Mouse (Mus musculus): Measurements from ENCODE around the gene Klf3.

DNA sequence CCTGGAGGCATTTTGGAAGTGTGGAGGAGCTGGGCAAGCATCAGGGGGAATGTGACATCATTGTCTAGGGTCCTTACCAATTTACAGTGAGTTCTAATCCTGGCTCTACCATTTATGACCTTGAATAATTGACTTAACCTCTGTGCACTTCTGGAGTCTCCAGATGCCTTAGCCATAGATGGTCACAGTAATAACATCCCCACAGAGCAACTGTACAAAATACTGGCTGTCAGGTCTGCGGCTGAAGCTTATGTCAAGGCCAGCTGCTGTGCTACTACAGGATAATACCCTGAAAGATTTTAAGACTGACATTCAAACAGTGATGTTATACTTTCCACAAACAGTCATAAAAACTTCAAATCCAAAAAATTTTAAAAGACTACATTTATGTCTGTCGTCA is 75.3 kb downstream of the Klf3 start:
- TF ChIP-seq CTCF (IDR thresholded peaks at IDR 0.05; ENCODE audit: low read depth, low read length) (no peak), POLR2A (IDR thresholded peaks at IDR 0.05; ENCODE audit: extremely low read depth, insufficient read depth, low read length) (no peak)
